Mouse (Mus musculus) gastrocnemius, adult 18-20 months (tissue): ENCODE measurements around the gene Txndc2. TPM values are rescaled to one million over a fixed set of nuclear protein-coding genes. Genes with fewer than 3 reads are reported as not detected.
"Not testable (repeated sequence)": the region's sequence is repeated elsewhere in the genome, so short reads cannot be mapped to it uniquely, and the experiment has no call there.

ENCODE experiments used
- DNase-seq: peaks from one replicate; pipeline ENCODE4 v3.0.0; 2021; ENCODE audit warnings: low spot score
- total RNA-seq, 2 experiments: library from RNA; stranded (reverse); gene quantifications; 2 replicates each; pipeline ENCODE4 v1.2.3; 2021

Gene Txndc2
- total RNA-seq, 2 experiments from 2014 or later, result not detected

DNA sequence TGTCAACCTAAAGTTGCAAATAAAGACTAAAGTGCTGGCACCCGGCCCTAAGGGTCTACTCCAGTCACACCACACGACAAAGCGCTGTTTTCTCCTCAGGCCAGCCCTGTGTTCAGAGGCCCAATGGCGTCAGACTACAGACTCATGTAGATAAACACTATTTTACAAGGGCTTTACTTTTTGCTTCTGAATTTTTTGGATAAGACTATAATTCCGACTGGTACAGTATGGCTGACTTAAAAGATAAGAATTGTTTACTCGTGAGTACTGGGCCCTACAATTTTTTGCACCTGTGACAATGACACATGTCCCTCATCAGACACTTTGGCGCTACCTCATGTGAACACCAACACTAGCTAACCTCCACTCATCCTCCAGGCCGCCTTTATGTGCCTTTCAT, 14.1 kb upstream of the Txndc2 start:
- no peak for DNase-seq

DNA sequence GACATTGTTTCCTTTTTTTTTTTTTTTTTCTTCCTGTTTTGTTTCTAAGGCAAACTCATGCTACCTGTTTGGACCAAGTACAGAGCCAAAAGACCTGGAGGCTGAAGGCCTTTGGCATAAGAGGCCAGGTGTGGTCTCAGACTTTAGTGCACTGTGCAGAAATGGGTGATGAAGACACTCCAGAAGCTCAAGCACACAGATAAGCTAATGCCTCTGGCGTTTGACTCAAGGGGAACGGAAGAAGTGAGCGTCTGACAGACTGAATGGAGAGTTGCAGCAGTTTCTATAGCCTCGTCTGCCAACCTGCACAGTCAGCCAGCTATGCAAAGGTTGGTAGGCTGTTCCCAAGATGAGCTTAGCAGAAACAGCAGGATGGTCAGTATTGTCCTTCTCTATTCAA, 13.6 kb upstream of the Txndc2 start:
- no peak for DNase-seq

DNA sequence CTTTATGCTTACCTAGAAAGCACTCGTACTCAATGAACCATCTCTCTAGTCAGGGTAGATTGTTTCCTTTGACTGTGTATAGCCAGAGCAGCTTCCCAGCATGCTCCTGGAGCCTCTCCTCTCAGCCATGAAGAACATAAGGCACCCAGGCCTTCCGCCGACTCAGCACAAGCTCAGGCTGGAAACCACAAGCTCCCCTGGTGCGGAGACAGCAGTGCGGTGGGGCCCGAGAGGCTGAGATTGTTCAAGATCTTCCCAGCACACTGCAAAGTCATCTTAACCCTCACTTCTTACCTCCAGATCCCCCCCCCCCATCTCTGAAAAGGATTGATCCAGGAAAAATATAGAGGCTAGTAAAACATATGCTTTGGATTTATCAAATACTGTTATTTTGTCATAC, 8.6 kb upstream of the Txndc2 start:
- no peak for DNase-seq

DNA sequence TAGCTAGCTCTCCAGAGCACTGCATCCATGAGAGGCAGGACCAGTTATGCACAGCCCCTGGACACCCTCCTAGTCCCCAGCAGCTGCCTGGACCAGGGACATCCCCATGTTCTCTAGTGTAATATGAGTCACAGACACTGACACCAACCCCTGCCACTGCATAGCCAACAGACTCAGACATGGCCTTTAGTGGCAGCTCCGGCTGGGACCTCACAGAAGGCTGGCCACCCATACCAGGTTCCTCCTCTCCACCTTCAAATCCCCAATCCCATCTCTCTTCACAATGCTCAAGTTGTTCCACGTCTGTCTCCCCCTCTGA, 7.2 kb upstream of the Txndc2 start:
- no peak for DNase-seq

DNA sequence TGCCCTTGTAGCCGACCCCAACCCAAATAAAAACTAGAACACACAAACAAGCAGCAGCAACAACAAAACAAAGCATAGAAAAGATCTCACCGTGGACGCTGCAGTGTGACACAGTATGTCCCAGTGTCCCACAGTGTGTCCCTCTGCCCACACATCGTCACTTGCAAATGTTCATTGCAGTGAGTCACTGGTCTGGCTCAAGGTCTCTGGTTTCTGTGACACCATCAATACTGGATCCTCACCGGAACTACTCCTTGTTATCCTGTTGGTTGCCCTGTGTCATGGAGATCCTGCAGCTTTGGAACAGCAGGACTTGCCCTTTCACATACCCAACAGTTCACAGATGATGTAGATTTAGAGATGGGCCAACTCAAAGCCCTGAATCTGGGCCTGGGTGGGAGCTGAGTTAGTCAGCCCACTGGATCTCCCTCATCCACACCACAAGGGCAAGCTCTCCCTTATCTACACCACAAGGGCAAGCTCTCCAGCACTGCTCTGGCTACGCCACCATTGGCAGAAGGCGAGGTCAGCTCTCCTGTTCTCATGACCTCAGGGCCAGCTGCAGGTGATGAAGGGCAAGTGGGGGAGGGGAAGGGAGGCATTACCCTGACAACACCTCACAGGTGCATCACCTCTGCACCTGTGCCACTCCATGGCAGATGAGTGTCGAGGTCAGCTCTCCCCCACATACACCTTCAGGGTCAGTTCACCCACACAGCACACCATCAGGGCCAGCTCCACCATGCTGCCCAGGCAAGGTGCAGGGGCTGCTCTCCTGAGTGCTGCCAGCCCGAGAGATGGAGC, 6.6 kb upstream of the Txndc2 start:
- no peak for DNase-seq

DNA sequence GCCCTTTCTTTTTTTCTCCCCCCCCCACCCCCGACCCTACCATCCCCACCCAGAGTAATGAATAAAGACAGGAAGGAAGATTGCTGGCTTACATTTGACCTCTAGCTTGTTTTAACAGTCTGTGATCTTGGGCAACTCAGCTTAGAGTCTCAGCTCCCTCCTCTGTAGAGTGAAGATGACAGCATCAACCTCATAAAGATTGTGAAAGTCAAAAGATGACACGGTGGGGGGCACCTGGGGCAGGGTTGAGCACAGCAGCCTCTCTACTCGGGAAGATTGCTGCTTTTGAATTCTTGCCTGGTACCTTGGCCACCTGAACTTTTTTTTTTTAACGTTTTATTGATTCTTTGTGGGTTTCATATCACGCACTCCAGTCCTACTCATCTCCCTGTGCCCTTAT, 6.0 kb upstream of the Txndc2 start:
- no peak for DNase-seq

DNA sequence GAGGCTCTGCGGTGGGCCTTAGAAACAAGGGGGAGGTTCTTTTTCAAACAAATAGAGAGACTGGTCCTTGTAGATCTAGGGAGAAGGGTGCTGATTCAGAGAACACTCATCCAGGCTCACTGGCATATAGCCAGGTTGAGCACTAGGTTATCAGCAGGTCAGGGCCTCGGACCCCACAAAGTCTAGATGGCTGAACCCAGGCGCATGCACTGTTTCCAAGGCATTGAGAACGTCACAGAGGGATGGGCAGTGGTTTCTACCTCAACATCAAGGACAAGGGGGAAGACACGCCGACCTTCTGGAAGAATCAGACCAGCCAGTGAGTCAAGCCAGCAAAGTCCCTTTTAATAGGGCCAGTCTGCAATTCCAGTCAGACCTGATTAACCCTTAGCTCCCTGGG, 5.3 kb upstream of the Txndc2 start:
- DNase-seq, result no peak

DNA sequence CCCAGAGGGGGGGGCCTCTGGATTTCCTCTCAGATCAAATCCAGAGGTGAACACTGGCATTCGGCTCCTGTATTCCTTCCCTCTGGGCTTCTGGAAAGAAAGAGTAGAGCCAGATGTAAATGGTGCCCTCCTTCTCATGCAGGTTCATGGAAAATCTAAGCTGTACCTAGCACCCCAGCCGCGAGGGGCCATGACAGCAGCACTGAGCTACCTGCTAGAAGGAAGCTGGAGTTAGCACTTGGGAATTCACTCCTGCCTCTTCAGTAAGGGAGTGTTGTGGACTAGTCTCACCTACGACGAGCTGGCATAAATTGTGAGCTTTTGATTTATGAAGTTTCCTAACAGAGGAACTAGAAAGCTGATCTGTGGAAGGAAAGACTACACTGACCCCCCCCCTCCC, 1.6 kb upstream of the Txndc2 start:
- DNase-seq, result no peak

DNA sequence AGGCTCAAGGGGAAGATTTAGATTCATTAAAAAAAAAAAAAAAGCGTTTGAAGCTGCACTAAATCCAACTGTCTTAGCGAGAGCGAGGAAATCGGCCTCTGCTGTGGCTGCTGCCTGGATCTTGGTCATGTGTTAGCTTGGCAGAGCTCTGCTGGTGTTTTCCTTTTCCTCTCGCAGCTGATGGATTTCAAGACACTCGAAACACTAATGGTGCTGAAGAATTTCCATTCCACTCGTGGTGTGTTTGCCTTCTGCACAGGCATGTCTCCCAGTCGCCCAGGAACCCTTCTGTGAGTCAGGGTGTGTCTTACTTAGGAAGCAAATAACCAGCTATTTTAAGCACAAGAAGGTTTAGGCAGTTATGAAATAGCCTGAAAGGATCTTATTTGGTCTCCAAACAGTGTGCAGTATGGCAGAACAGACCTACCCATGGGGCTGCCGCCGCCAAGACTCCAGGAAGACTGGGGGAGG, 1.1 kb upstream of the Txndc2 start:
- DNase-seq, result peak; percentile 43

DNA sequence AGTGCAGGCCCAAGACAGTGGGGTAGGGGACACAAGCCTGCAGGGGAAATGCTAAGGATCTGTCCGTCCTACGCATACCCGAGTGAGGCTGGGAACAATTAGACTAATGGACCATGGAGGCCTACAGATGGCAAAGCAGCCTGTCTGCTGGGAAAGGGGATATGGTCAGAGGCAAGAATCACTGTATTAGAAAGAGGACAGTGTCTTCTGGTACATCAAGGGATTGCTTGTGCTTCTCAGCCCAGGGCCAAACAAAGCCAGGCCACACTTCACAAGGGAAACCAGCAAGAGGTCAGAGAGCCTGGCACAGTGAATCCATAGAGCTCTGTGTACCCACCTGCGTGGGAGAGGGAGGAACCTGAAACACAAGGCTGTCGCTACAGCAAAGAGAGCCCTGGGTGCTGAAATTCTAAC, 617 bp upstream of the Txndc2 start:
- DNase-seq, result no peak

DNA sequence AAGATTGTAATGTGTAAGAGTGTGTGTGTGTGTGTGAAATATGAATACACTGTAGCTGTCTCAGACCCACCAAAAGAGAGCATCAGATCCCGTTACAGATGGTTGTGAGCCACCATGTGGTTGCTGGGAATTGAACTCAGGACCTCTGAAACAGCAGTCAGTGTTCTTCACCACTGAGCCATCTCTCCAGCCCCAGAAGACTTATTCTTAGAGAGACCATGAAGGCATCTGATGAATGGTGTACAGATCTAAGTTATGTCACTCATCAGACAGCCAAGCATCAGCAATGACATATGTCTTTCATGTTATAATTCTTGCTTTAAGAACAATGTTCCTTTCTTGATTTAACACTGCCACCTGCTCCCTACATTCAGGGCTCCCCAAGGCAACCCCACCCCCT, 2.8 kb downstream of the Txndc2 start:
- DNase-seq, result no peak

DNA sequence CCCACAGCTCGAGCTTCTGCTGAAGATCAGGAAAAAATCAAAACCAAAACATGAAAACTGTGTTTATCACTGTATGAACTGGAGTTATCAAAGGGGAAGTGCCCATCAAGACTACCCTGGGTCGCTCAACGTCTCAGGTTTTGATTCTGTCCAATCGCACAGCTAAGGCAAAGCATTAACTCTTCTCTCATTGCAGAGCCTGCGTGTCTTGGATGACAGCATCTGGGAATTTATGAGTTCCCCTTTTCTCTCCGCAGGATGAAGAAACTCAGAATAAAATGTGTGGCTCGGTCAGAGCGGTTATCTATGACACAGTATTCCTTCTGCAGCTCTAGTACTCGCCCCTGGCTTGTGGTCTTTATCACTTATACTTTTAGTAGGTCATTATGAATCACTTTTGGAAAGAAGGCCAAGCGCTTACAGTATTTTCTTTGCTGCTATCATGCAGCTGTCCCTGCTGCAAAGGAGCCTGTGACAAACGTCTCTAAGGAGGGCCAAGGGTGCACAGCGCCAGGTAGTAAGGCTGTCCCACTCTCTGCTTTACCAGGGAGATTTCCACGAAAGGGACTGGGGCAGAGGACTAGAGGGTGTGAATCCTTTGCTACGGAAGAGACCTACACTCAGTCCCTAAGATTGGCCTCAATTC, 6.1 kb downstream of the Txndc2 start:
- DNase-seq, result no peak

DNA sequence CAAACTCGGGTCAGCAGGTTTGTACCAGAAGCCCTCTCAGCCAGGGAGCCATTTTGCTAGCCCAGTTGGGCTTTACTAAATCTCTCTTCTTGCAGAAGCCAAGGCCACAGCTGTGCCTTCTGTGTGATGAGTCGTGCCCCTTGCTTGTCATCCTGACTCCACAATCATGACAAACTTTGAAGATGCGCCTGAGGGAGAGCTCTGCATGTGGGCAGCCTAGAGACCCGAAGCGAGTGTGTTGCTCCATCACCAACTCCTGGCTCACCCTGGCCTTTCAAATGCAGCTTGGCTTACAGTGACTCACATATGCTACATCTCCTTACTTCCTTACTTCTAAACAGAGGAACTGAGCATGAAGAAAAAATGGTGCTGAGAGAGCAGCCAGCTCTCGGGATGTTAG, 12.0 kb downstream of the Txndc2 start:
- no peak for DNase-seq

DNA sequence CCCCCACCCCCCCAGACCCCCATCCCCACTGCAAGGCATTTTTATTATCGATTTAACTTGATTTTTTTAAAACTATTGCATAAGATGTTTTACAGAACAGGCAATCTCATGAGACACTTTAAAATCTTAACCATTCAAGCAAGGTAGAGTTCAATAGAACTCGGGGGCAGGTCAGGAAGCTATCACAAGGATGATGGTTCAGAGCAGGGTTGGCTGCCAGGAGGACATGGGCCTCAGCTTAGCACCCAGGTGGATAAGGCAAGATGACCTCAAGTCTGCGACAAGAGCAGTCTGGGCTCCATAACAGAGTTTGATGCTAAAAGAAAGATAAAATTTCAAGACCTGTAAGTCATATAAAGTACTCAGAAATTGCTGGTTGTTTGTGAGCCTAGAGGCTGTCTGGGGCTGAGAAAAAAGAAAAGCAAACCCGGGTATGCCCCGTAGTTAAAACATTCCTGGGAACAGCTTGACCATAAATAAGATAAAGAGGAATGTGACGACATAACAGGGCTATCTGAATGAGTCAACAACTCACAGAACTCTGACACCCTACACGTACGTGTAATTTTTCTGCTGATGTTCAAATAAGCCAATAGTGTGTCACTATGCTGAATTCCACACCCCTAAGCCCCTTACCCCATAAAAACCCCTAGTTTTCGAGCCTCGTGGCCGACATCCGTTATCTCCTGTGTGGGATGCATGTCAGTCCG, 13.0 kb downstream of the Txndc2 start:
- DNase-seq, result not testable (repeated sequence)

DNA sequence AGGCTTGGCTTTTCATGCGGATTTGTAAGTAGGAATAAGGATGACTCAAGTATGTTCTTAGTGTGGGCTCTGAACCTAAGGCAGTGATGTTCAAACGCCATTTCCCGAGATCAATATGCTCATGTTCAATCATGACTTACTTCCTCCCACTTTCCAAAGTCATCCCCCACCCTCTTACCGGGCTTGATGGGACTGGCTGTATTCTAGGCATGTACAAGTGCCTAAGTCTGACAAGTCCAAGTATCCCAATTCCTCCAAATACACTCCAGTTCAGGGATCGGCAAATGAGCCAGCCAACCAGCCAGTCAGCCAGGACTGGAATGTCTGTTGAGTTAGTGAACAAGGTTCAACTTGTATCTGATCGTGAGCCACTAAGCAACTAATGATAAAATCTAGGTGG, 15.7 kb downstream of the Txndc2 start:
- no peak for DNase-seq

DNA sequence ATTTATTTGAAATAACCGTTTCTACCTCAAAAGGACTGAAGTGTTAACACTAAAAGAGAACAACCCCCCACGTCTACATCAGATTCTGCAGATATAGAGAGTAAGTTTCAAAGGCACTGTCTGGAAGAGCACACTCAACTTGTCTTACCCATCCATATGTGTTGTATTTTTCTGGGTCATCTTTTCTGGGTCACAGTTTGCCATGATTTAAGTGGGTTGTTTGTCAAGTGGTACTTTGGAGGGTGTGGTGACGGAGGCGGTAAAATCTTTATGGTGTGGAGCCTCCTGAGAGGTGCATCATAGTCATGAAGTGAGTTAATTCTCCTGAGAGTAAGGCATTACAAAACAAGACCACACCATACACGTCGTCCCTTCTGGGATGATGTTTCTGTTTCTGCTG, 16.4 kb downstream of the Txndc2 start:
- no peak for DNase-seq

DNA sequence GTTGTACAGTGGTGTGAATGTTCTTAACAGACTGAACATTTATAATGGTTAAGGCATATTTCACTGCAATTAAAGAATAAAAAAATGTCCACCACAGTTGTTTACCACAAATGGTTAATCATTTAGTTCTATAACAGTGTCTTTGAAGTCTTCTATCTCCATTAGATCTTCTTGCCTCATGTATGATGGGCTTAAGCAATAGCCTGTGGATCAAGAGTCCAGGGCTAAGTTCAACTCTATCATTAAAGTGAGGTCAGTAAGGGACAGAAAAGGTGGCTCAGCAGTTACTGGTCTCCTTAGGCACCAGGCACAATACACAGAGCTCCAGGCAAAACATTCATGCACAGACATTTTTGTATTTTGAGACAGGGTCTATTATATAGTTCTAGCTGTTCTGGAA, 18.8 kb downstream of the Txndc2 start:
- DNase-seq, result no peak

DNA sequence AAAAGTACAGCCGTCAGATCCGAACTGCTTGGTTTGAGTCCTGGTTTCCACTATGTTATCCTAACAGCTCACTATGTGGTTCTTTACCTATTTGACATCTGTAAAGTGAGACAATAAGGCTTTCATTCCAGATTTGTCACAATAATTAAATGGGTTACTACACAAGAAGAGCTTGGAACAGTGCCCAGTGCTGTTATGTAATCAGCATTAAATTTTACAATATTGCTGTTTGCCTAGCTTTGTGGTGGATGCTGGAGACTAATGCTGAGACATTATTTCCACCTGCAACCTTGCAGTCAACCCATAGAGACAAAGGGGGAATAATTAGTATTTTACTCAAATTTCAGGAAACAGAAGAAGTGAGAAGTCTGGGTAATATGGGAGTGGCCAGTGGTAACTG, 23.5 kb downstream of the Txndc2 start:
- no peak for DNase-seq

DNA sequence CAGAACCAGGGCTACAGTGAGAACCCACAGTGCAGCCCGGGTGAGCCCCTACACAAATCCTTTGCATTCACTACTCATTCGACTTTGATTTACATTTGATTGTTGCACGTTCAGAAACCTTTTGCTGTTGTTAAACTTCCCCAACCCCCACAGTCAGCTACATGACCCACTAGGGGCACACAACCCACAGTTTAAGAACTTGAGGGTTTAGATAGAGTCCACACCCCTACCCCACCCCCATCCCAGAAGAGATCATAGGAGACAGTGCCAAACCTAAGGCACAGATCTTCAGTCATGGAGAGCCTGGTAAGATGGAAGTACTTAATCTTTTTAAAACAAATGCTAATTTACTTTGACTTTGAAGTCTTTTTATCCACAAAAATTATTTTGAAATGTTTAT, 26.3 kb downstream of the Txndc2 start:
- no peak for DNase-seq

DNA sequence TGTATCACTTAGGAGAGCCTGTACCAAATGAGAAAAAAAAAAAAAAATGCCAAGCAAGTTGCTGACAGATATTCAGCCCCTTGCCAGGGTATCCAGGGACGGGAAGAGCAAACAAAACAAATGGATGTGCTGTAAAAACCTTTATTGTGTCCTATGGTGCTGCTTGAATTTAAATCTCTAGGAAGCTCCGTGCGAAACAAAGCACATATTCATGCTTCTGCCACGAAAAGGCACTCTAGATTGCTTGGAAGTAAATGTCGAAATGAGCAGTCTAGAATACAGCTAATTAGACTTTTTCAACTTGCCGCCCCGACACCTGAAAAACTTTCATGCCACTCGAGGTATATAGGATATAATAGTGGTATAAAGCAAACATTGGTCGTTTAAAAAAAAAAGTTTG, 27.5 kb downstream of the Txndc2 start:
- DNase-seq, result no peak

DNA sequence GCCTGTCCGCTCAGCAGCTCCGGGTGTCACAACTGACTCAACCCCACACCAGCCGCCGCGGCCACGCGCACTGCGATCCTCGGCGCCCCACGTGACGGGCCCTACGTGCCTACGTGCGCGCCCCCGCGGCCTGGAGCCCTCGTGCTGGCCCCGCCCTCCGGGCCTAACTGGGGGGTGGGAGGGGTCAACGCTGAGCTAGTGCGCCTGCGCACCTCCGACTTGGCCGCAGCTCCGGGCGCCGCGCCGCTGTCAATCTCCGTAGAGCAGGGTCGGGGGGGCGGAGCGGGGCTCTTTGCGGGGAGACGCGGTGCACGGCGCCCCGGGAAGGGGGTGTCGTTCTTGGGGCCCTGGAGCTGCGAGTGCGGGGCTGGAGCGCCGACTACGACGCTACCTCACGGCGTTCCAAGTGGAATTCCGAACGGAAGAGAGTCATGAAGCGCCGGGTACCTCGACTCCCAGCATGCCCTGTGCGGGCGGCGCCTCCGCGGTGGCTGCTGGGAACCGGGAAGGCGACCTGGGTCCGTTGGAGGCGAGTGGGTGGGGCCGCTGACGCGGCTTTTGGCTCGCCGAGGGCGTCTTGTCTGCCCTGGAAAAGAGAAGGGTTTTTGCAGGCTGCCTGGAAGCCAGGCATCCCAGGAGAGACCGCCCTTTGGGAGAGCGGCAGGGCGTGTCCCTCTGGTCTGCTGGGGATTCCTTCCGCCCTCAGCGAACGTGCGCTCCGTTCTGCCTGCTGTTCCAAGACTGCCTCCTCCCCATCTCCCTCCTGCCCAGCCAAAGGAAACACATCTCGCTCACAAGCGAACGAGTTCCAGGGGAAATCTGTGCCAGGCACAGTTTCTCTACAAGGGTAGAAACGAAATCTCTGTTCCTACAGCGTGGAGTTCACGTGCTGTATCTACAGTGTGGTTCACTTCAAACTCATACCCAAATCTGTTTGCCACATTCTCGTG, 28.2 kb downstream of the Txndc2 start, which contains the start of gene Vapa:
Vapa (minus strand) TSS at position 93 of the 950 bp plus-strand sequence.
- DNase-seq, result peak; percentile 98

DNA sequence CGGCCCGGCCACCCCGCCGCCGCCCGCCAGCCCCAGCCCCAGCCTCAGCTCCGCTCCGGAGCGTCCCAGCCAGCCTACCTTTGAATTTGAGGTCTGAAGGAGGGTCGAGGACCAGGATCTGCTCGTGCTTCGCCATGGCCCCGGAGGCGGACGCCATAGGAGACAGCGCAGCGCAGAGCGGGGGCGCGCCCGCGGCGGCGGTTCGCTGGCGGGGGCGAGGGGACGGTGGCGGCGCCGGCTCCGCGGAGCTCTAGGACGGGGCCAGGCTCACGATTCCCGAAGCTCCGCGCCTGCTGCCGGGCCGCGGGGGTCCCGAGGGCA, 28.9 kb downstream of the Txndc2 start:
- DNase-seq, result no peak
